Mouse (Mus musculus) hindbrain, postnatal 0 days (tissue): ENCODE measurements around the gene Mr1. TPM values are rescaled to one million over a fixed set of nuclear protein-coding genes. Genes with fewer than 3 reads are reported as not detected.

ENCODE experiments used
- ATAC-seq: fragments of 200-750 bp; cut with Nextera tagmentation; 2 replicates; pipeline ENCODE4 v1.8.0; 2017; ENCODE audit warnings: mild to moderate bottlenecking, moderate TSS enrichment, moderate library complexity
- DNase-seq: peaks from one replicate; pipeline ENCODE4 v3.0.0-alpha.2; 2015; ENCODE audit warnings: low spot score
- H3K27ac ChIP-seq: fragments of 300-500 bp; sonication (generic); 2 replicates; pipeline ENCODE4 v1.5.1; 2014; ENCODE audit warnings: mild to moderate bottlenecking
- H3K27me3 ChIP-seq: fragments of 300-500 bp; sonication (generic); 2 replicates; pipeline ENCODE4 v1.6.1; 2014; ENCODE audit warnings: low read length, mixed read lengths; ENCODE audit not compliant: insufficient read depth
- H3K36me3 ChIP-seq: fragments of 300-500 bp; sonication (generic); 2 replicates; pipeline ENCODE4 v1.6.1; 2014; ENCODE audit warnings: low read length, mixed read lengths; ENCODE audit not compliant: insufficient read depth
- H3K4me1 ChIP-seq: fragments of 300-500 bp; sonication (generic); 2 replicates; pipeline ENCODE4 v1.6.1; 2014; ENCODE audit warnings: antibody characterized with exemption, low read length, mixed read lengths; ENCODE audit not compliant: insufficient read depth
- H3K4me2 ChIP-seq: fragments of 300-500 bp; sonication (generic); 2 replicates; pipeline ENCODE4 v1.6.1; 2014; ENCODE audit warnings: low read depth, mild to moderate bottlenecking, low read length, moderate library complexity, mixed read lengths
- H3K4me3 ChIP-seq: fragments of 300-500 bp; sonication (generic); 2 replicates; pipeline ENCODE4 v1.5.1; 2014; ENCODE audit warnings: low read length
- H3K9ac ChIP-seq: fragments of 300-500 bp; sonication (generic); replicated peaks from 2 replicates; pipeline ENCODE4 v1.6.1; 2014; ENCODE audit warnings: mild to moderate bottlenecking, low read length, moderate library complexity, mixed read lengths
- H3K9me3 ChIP-seq: fragments of 300-500 bp; sonication (generic); 2 replicates; pipeline ENCODE4 v1.6.1; 2016; ENCODE audit warnings: low read length, mixed read lengths
- CTCF ChIP-seq: IDR thresholded peaks from 2 replicates; pipeline ENCODE4 v1.5.1; 2016; ENCODE audit warnings: antibody characterized with exemption, control low read depth, low read depth
- WGBS: fragments of 180-500 bp; shearing (Covaris S2); extraction: QIAGEN DNeasy Blood & Tissue Kit; methylation state at CpG from one replicate; pipeline ENCODE4 v1.1.7; 2014; 5-methylcytosine and 5-hydroxymethylcytosine counted together
- polyA plus RNA-seq: library from polyadenylated mRNA; unstranded; fragments of >200 nt; fragmentation: Nextera tagmentation; extraction: Ambion mirVana; gene quantifications from 2 replicates; pipeline ENCODE4 v1.2.1, GENCODE M21; 2015
- total RNA-seq: library from RNA; depleted of rRNA; stranded (reverse); fragments of >200 nt; gene quantifications from 2 replicates; pipeline ENCODE4 v1.2.3, GENCODE M21; 2014

Gene Mr1
- total and polyA plus RNA-seq, 2 experiments from 2014 or later: 3.0 to 8.4 TPM

GRCm38 (mm10) chr1:155097354-155097753, 49.3 kb downstream of the Mr1 start:
- H3K4me3 ChIP-seq: peak overlapping the region; percentile 65
- H3K4me2 ChIP-seq: peak overlapping the region; percentile 78
- peak overlapping the region; percentile 90 for H3K27ac ChIP-seq
- H3K9ac ChIP-seq: peak overlapping the region; percentile 85
- ATAC-seq (no peak), DNase-seq (no peak)
- WGBS: 21% methylated on average over 6 of the region's 6 CpGs
- no peaks in the 10 kb centered on the region for H3K36me3 ChIP-seq
- no peaks in the 10 kb centered on the region for H3K27me3 ChIP-seq
- H3K9me3 ChIP-seq: no peaks in the 10 kb centered on the region
- H3K4me1 ChIP-seq: peaks cover 11% of the 10 kb centered on the region
- no peak for TF ChIP-seq CTCF

GRCm38 (mm10) chr1:155096620-155097261, 49.9 kb downstream of the Mr1 start:
- Histone ChIP-seq H3K4me1 (peaks cover 18% of the 10 kb centered on the region), H3K9ac (no peak overlapping the region)
- 72% methylated on average over 4 of the region's 4 CpGs for WGBS

GRCm38 (mm10) chr1:155093971-155094707, 52.5 kb downstream of the Mr1 start:
- H3K9ac ChIP-seq: no peak overlapping the region
- 48% methylated on average over 9 of the region's 9 CpGs for WGBS
- TF ChIP-seq CTCF: no peak
- no peak for ATAC-seq
- H3K27me3 ChIP-seq: no peaks in the 10 kb centered on the region
- H3K4me3 ChIP-seq: no peak overlapping the region
- DNase-seq: no peak
- H3K9me3 ChIP-seq: no peaks in the 10 kb centered on the region
- no peaks in the 10 kb centered on the region for H3K36me3 ChIP-seq
- H3K4me1 ChIP-seq: peaks cover 23% of the 10 kb centered on the region
- H3K27ac ChIP-seq: no peak overlapping the region
- H3K4me2 ChIP-seq: no peak overlapping the region

More at GRCm38 (mm10) chr1:155096620-155097261, 49.9 kb downstream of the Mr1 start:
- Histone ChIP-seq H3K9me3 (no peaks in the 10 kb centered on the region), H3K36me3 (no peaks in the 10 kb centered on the region), H3K4me3 (peak overlapping the region; percentile 65), H3K27me3 (no peaks in the 10 kb centered on the region), H3K27ac (no peak overlapping the region), H3K4me2 (peak overlapping the region; percentile 78)
- ATAC-seq: no peak
- no peak for DNase-seq
- TF ChIP-seq CTCF: no peak

- DNase-seq (no peak), ATAC-seq (peak; percentile 28; the same call in 1 of the 2 replicates)
- Histone ChIP-seq H3K9me3 (no peaks in the 10 kb centered on the region), H3K27ac (peak overlapping the region; percentile 2), H3K27me3 (no peaks in the 10 kb centered on the region), H3K36me3 (no peaks in the 10 kb centered on the region), H3K9ac (no peak overlapping the region), H3K4me1 (peaks cover 23% of the 10 kb centered on the region), H3K4me2 (no peak overlapping the region), H3K4me3 (no peak overlapping the region)
- 27% methylated on average over 4 of the region's 4 CpGs for WGBS
- no peak for TF ChIP-seq CTCF
These were observed 53.3 kb downstream of the Mr1 start for GRCm38 (mm10) chr1:155093145-155093791.

- Histone ChIP-seq H3K4me3 (no peak overlapping the region), H3K4me2 (peak overlapping the region; percentile 3; the same call in 1 of the 2 replicates)
- TF ChIP-seq CTCF: no peak
These were observed 54.5 kb downstream of the Mr1 start for GRCm38 (mm10) chr1:155091842-155092800.

GRCm38 (mm10) chr1:155091374-155091841, 55.2 kb downstream of the Mr1 start:
- no peak for ATAC-seq
- no peak for TF ChIP-seq CTCF
- Histone ChIP-seq H3K9me3 (no peaks in the 10 kb centered on the region), H3K4me3 (no peak overlapping the region), H3K27me3 (no peaks in the 10 kb centered on the region), H3K27ac (peak overlapping the region; percentile 71; the same call in 1 of the 2 replicates), H3K4me2 (0 out of 2 replicates have a peak overlapping the region, but pooled peaks have one; percentile 3), H3K9ac (no peak overlapping the region), H3K36me3 (no peaks in the 10 kb centered on the region), H3K4me1 (peaks cover 26% of the 10 kb centered on the region)
- 71% methylated on average over 7 of the region's 7 CpGs for whole genome bisulfite sequencing
- no peak for DNase-seq

More at GRCm38 (mm10) chr1:155091842-155092800, 54.5 kb downstream of the Mr1 start:
- Histone ChIP-seq H3K27me3 (no peaks in the 10 kb centered on the region), H3K36me3 (no peaks in the 10 kb centered on the region), H3K4me1 (peaks cover 23% of the 10 kb centered on the region), H3K9me3 (no peaks in the 10 kb centered on the region), H3K27ac (peak overlapping the region; percentile 71), H3K9ac (no peak overlapping the region)
- peak; percentile 65 for ATAC-seq
- DNase-seq: peak; percentile 86
- 16% methylated on average over 14 of the region's 14 CpGs for WGBS
